Mouse (Mus musculus) right cerebral cortex, adult 2 months (tissue): ENCODE measurements at regions not wholly inside any gene's neighbourhood (a gene's known extent, or its start where the extent isn't known, plus 50 kb on each side); places are given as distances from the start of the nearest gene placed in this dataset.
A peak's percentile ranks its signal among the peaks of the same experiment; 100 is the strongest.

Source experiments
- DNase-seq, 2 experiments: peaks; one replicate each; pipeline ENCODE4 v3.0.0; 2021 to 2022; ENCODE audit warnings: low spot score in 2 of 2

DNA sequence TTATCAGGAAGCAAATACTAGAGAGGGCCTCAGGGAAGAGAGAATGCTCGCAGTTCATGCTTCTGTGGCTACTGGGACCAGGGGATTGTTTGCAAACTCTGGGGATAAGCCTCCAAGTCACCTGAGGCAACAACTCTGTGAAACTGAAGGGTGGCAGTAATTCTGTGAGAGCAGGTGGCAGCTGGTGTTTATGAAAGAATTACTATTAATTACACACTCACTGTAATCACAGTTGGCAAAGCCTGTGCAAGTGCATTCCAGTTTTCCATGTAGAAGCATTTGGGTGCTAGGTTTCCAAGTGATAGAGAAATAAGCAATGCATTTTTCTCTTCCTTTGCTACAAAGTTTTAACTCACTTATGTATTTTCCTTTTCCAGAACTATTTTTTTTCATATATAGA is 578.5 kb downstream of the Ets1 start:
- no peak for DNase-seq

DNA sequence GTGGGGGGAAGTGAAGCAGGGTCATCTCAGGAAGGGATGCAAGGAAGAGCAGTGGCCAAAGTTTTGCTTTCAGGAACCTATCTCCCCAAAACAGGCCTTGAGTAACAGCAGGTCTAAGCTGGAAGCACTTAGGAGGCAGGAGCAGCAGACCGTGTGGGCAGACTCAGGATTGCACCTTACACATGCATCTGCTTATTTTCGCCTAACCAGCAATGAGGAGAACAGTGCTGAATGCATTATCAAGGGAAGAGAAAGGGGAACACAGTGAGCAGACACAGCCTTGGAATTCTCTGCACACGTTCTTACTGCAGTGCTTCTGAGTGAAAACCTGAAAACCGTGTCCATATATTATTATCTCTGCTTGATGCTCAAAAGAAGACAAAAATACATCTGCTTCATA is 585.0 kb downstream of the Ets1 start:
- peak; percentile 13 to 16 for DNase-seq

DNA sequence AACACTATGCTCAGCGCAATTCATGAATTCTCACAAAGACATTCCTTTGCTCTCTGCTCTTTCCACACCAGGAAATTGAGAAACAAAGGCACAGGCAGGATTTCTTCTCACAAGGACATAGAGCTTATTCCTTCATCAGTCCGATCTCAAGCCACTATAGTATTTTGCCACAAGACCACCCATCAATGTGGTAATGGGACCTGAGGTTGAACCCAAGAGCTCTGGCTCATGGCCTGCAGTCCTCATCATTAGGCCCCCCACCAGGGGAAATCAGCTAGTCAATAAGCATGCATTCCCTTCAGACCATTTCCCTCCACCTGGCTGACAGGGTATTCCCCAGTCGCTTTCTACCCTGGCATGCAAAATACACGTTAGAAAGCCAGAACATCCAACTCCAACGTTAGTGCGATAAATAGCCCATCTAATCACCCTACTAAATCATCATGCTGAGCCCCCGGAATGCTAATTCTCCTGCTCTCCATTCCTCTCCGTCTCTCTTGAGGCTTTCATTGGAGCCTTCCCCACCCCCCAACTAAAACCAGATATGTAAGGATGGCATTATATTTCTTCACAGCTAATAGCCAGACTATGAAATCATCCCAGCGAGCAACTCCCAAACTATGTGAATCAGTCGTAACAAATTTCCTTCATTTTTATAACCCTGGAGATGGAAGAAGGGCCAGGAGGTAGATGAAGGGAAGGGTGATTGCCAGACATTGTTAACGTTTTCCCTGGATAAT is 586.2 kb downstream of the Ets1 start:
- no peak for DNase-seq

DNA sequence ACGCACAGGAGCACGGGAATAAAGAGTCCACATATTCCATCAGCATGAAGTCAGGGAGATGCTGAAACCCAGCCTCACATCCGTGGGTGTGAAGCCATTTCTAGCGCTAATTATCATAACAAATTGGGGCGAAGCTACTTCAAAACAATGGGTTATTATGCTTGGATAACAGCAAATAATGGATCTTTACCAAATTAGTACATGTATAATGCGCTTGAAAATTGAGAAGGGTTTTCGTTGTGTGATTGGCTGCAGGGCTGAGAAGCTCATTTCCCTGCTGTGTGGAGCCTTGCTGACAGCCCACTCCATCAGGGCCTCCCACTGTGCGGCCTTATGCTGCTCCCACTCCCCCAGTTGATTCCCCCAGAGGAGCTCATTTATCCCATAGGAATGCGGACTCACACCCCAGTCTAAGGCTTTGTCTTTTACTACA is 597.7 kb downstream of the Ets1 start:
- DNase-seq: no peak

DNA sequence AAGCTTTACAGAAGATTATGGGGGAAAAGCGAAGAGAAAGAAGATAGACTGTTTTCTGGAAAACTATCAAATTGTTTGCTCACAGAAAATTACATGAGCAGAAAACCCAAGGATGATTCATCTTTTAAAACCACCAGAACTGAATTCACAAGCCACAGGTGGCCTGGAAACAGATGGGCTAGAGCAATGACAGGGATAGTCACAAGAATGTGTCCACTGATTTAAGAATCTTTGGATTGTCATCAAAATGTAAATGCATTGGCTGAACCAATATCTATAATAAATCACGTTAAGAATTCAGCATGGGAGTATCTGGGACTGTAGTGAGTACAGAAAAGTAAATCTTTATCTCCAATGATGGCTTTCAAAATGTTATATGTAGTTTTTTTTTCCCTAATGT is 602.2 kb downstream of the Ets1 start:
- DNase-seq: no peak

DNA sequence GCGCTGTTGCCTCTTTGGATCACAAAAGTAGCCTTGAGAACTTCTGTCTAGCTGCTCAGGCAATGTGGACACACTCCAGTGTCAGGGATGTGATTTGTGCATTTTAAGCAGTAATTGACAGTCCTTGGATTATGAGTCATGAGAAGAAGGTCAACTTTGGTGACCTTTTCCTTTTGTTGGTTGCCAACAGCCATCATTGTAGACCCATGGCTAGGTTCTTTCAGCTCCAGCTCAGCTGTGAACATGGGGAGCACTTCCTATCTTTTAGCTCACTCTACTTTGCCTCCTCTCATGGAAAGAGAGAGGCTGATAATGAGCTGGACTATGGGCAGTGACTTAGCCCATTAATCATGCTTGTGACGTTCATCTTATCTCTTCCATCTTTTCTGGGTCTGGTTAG is 602.8 kb downstream of the Ets1 start:
- no peak for DNase-seq

DNA sequence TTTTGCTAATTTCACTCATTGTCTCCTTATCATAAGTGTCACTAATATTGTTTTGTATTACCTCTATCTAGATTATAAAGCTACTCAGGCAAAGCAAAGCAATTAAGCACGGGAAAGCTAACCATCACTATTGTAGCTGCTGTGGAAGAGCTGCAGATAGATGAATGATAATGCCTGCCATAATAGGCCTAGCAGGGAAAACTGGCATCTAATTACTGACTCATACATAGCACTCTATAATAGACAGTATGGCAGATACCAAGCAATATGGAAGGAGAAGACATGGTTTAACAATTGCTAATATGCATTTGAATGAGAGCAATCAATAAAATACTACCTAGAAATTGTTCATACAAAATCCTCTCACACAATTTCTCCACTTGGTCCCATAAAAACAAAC is 604.5 kb downstream of the Ets1 start:
- no peak for DNase-seq

DNA sequence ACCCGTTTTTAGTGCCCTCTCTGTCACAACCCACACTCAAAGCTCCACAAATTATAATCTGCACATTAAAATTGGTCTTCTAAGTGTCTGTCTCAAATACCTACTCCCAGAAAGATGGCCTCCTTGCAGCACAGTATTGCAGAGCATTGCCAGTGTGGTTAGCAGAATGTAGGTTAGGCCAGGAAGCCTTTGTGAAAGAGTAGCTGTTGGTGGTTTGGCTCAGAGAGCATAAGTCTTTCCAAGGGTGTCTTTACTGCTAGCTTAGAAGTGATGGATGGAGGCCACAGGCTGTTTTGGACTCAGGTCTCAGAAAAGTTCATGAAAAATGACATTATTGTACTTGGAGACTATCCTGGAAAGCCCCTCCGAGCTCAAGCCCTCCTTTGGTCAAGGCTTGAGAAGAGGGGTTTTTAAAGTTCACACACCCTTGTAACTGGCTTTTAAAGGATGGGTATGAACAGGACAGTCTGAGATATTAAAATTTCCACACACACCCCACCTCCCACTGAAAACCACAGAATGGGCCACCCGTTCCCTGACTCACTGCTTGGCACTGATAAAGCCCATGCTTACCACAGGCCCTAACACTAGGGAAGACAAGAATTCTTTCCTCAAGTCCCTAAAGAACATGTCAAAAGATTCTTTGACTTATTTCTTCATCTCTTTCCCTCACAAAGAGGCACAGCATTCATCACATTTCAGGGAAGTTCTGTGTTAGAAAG is 605.1 kb downstream of the Ets1 start:
- DNase-seq: no peak

DNA sequence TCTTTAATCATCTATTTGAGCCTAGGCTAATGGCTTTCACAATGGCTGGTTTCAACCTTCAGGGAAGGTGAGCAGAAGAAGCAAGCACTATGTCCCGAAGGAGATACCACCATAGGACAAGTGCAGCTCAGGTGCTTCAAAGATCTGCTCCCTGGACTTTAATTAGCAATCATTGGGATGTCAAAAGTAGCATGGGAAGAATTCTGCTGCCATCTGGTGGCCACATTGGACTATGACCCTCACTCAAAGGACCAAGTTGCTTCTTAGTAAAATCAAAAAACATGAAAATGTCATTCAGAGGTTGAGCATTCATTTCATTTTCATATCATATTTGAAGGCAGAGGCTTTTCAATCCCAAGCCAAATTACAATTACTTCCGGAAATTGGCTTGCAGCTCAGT is 610.9 kb downstream of the Ets1 start:
- DNase-seq: peak; percentile 62 to 75

DNA sequence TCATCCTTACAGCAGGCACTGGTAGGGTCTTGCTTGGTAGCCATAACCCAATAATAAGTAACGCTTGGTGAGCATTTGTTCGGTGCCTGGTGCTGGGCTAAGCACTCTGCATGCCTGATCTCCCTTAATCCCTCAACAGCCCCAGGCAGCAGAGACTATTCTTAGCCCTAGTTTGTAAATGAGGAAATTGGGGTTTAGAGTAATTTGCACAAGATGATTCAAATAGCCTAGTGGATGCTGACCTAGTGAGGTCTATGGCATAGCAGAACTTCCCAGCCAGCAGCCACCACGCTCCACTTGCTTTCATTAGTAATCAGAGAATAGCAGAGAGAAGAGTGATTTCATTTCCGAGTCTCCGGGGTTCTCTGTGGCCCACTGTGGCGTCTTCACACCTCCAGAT is 622.2 kb downstream of the Ets1 start:
- no peak for DNase-seq

DNA sequence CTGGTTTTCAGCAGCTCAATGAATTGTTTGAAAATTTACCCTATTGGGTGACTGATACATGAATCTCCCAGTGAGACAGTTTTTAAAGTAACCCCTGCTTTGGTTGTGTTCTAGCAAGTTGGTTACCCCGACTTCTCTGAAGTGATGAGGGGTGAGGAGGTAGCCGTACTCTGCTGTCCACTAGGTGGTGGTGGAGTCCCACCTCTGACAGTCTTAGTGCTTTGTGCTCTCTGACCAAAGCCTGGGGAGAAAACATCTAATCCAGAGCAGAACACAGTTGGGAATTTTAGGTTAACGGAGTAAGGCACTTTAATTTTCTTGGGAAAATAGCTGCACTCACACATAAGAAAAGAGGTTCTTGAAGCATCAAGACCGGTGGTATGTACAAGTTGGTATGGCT is 624.1 kb downstream of the Ets1 start:
- peak; percentile 73 to 77 for DNase-seq

DNA sequence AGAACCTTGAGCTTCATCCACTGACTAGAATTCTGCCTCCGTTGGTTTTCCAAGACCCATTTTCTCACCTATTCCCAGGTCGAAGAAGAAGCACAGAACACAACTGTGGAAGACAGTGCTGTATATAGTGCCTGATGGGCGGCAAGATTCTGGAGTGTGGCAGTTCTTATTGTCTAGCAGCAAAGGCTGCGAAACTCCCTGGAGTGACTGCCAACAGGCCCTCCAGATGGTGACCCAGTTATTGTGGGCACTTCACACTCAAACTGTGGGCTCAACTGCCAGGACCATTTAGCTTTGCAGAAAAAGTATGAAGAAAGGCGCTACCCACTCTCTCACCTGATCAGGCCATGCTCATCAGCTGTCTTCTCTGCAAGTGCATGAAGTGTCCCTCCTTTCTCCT is 653.4 kb downstream of the Ets1 start:
- peak; percentile 41 to 43 for DNase-seq

DNA sequence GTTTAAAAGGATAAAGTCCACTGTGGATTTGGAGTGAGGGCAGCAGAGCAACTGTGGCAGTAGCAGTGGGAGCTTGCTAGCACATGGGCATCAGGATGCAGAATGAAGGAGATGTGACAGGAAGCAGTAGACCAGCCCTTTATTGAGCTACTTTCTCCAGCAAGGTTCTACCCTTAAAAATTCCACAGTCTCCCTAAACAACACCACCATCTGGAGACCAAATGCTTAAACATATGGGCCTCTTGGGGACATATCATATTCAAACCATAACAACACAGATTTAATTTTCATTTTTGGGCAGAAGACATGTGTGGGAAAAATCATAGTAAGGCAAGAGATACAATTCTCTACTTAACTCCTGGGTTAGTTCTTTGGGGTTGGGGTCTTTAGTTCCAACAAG is 656.1 kb downstream of the Ets1 start:
- peak; percentile 12 to 13 for DNase-seq

DNA sequence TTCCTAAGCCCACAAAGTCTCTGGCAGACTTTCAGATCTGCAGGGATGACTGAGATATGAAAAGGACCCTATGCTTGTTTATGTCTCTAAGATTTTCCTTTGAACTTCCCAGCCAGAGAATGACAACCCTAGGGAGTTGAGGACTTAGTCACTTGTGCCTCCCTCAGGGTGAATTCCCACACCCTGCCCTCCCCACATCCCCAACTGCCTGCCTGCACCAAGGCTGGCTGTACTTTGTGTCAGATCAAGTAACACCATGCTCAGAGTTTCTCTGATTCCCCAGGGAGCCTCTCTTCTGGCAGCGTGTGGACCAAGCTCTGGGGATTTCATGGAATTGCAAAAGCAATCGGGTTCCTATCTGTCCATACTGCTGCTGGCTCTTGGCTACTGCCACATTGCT is 659.9 kb downstream of the Ets1 start:
- no peak for DNase-seq

DNA sequence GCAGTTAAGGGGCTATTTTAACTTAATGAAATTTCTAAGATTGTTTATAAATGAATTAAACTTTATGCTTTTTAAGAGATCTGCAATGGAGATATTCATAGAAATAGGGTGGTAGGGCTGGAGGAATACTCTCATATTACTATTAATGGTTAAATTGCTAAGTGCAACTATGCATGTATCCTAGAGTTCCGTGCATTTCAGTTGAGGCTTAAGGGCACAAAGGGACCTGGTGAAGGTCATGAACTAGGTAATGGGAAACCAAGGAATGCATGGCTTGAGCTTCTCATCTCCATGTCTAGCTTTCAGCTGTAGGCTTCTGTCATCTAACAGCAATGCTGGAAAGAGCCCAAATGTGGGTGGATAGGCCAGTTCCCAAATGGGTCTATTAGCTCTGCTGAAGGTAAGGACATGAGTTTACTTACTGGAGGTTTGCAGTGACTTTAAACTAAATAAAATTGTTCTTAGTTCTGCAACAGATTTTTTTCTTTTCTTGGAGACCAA is 683.6 kb downstream of the Ets1 start:
- no peak for DNase-seq

DNA sequence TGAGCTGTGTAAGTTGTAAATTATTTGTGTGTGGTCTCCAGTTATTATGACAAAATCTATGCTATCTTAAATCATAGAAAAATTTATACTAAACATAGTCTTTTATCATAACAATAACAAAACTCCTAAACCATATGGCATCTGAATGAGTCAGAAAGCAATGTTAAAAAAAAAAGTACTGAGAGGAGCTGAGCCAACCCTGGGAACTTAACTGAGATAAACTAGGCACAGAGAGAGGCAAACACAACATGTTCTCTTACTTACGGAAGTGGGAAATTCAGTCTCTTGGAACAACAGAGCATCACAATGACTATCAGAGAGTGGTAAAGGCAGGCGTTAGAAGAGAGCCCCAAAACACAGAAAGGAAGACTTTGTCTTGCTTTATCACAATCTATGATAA is 691.7 kb downstream of the Ets1 start:
- peak; percentile 2 to 3 for DNase-seq

DNA sequence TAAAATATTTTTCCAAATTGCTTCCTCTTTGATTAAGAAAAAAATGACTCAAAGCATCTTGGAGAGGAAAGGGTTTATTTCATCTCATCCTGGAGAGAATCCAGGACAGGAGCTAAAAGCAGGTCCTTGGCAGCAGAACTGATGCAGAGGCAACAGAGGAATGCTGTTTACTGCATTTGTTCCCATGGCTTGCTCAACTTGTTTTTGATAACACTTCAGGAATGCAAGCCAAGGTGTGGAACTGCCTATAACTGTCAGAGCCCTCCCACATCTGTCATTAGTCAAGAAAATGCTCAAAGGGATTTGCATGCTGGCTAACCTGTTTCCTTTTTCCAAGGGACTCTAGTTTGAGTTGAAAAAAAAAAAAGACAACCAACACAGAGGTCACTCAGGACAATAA is 714.2 kb downstream of the Ets1 start:
- no peak for DNase-seq

DNA sequence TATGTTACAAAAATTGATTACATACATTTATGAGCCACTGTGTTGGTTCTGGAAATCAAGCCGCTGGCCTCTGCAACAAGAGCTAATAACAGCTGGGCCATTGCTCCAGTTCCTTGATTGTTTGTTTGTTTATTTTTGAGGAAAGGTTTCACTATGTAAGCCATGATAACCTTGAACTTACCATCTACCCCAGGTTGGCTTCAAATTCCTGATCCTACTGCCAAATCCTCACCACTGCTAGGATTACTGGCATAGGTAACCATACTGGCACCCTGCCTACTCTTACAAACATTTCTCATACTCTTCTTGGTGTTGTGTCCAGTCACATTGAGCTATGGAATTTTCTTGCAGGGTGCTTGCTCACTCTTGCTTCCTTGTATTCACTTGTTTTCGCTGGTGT is 720.6 kb downstream of the Ets1 start:
- no peak for DNase-seq

DNA sequence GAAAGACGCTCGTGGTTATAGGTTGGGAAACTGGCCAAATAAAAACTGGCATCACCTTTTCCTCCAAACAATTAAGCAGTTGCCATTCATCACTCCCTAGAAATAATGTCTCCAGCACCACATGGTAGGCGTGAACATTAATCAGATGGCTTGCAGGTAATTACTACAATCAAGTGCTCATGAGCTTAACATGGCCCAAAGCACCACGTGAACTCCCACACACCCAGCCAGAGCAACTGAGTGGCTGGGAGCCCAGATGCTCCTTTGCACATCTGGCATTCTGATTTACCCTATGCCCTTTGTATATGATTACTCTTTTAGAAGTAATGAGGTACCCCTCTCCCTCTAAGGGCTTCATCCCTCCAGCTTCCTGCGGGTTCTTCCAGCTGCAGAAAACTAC is 724.9 kb downstream of the Ets1 start:
- no peak for DNase-seq

DNA sequence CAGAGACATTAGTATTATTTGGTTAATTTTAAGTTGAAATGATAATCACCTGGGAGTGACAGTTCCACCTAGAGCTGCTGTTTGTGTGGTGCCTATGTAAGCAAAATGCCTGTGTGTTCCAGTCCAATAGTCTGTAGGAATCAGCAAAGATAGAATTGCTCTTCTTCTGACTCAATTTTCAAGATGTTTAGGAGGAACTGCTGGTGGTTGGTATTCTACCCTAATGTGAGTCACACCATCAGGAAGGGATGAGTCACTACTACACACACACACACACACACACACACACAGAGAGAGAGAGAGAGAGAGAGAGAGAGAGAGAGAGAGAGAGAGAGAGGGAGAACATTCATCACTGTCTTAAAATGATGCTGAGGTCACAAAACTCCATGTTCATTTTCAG is 753.1 kb downstream of the Ets1 start:
- peak; percentile 6 to 16 for DNase-seq

DNA sequence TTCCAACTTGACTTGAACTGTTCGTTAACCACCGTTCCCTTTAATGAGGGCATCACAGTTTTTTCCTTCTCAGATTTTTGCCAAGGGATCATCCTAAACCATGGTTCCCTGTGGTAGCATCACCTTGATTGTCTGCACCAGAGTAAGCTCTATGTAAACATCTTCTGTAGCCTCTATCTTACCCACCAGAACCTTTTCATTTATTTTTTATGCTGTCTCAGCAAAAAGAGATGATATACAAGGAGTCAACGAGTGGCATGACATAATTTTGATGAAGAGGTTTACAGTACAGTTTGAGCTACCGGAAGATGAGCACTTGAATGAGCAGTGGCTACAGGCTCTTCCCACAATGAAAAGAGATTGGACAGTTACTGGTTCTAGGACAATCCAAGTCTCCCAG is 768.7 kb downstream of the Ets1 start:
- DNase-seq: no peak

DNA sequence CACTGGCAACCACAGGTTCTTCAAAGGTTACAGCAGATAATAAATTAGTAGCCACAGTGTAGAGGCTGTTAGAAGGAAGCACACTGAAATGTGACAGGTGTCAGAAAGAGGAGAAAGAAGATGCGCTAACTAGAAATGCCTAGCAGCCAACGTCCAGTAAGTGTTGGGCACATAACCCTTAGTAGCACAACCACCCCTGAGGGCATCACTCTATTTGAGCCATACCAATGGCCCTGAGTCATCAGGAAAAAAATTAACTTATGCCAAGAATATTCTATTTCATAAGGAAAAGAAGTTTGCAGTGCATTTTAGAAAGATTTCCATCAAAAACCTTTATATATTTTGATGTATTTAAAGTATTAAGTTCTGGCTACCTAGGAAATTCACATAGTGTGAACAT is 771.5 kb downstream of the Ets1 start:
- no peak for DNase-seq

DNA sequence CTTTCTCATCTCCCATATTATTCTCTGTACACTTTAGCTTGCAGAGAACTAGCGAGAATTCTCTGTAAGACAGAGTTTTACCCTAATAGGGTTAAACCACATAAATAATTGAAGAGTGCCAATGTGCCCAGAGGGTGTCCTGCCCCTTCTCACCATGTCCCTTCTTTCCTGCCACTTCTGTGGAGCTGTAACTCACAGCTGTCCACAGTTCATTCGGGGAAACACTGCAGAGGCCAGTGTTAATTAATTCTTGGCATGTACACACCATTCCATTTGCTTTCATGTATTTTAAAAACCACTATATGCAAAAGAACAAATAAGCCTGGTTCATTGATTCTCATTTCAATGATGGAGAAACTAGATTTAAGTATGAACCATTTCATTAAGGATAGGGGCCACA is 787.8 kb downstream of the Ets1 start:
- DNase-seq: no peak
